Mouse (Mus musculus): ENCODE measurements at regions not wholly inside any gene's neighbourhood (a gene's known extent, or its start where the extent isn't known, plus 50 kb on each side); places are given as distances from the start of the nearest gene placed in this dataset.

- no peak for DNase-seq (ENCODE audit: extremely low spot score, low spot score)
Observed at GRCm38 (mm10) chr14:76868831-76869230, 167.7 kb upstream of the Ccdc122 start.

- DNase-seq (ENCODE audit: extremely low spot score, low spot score) = no peak
Observed at GRCm38 (mm10) chr14:76868131-76868530, 168.4 kb upstream of the Ccdc122 start.

DNA sequence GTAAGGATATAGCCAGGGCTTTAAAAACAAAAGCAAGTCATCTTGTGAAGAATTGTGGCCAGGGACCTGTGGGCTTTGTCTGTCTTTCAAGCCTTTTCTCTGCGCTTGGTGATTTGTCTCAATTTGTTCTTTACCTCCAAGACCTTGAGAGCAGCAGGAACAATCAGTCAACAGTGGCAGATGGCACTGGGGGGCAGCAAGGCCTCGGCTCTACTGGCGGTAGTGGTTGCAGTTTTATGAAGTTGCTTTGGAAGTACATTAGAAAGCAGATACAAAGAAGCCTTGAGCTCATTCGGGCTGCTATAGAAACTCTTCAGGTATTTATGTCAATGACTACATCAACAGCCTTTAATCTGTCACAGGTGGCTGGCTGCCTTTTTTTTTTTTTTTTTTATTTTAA, 171.9 kb upstream of the Ccdc122 start:
- DNase-seq (ENCODE audit: extremely low spot score, low spot score) = no peak

DNA sequence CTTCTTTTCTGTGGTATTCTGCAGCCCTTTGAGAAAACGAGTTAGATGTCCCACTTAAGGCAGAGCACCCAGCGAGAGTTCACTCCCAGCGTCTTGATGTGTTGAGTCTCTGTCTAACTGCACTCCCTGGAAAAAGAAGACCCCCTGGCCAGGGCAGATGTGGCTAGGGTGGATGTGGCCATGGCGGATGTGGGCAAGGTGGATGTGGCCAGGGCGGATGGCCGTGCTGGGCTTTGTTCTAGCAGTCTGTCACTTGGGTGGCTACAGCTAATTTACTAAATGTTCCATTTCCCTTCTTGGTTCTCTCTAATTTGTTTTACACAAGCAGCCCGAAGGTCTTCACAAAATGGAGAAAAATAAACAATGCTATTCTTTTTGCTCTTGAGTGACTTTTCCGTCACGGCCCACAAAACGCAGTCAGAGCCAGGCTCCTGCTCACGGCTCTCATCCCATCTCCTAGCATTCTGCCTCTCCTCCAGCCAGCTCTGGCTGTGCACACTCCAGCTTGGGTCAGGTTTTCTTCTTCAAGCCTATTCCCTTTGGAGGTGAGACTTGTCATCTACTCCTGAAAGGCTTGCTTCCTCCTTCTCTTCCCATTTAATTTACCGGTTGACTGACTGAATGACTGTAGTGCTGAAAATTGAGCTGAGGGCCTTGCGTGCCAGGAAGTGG, 173.4 kb upstream of the Ccdc122 start:
- no peak for DNase-seq (ENCODE audit: extremely low spot score, low spot score)

GRCm38 (mm10) chr14:76858396-76858795, 178.2 kb upstream of the Ccdc122 start:
- no peak for DNase-seq (ENCODE audit: extremely low spot score, low spot score)

GRCm38 (mm10) chr14:76857196-76857773, 179.3 kb upstream of the Ccdc122 start:
- no peak for DNase-seq (ENCODE audit: extremely low spot score, low spot score)

- no peak for DNase-seq (ENCODE audit: extremely low spot score, low spot score)
Observed at GRCm38 (mm10) chr14:76856591-76856990, 180.0 kb upstream of the Ccdc122 start.

DNA sequence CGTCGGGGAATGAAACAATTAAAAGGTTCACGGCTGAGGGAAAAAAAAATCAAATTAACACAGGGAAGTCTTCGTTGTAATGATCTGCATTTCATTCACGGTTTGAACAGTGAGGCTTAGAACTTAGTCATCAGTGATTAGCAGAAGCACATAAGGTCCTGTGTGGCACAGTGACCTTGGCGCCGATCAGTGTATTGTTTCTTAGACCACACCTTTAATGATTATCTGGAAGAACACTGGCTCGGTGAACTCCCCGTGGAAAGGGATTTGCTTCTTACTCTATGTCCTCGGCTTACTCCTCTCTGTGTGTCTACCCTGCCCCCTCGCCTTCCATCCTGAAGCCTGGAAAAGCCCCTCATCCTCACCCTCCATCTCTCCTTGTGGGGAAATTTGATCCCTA, 181.6 kb upstream of the Ccdc122 start:
- DNase-seq (ENCODE audit: extremely low spot score, low spot score) = no peak

DNA sequence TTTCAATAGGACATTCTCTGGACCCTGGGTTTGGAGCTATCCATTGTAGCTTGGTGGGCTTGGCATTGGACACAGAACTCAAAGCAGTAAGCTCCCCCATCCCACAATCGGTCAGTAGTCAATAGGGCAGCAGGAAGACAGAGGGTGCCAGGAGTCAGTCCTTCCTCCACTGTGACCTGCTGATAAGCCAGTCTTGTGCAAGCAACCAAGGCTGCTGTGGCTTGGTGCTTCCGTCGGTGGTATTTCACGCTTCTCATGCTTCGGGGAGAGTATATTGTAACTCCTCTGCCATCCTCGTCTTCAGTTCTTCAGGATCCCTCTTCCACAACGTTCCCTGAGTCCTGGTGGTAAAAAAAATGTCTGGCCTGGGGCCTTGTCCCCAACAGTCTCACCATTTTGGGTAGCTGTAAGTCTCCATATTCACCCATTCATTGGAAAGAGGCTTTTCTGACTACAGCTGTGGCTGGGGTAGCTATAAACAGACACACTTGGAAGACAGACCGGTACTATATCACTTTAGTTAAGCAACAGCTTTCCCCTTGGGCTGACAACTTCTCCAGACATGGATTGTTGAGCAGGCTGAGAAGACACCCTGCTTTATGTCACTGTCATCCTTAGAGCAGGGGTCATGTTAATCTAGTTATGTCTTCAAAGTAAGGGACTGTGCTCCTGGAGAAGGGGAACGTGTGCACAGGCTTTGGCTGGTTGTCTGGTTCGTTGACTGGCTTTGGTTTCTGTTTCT, 184.9 kb upstream of the Ccdc122 start:
- no peak for DNase-seq (ENCODE audit: extremely low spot score, low spot score)

- DNase-seq (ENCODE audit: extremely low spot score, low spot score) = no peak
Observed at GRCm38 (mm10) chr14:76850641-76851040, 185.9 kb upstream of the Ccdc122 start.

- no peak for DNase-seq (ENCODE audit: extremely low spot score, low spot score)
Observed at GRCm38 (mm10) chr14:76850051-76850450, 186.5 kb upstream of the Ccdc122 start.

DNA sequence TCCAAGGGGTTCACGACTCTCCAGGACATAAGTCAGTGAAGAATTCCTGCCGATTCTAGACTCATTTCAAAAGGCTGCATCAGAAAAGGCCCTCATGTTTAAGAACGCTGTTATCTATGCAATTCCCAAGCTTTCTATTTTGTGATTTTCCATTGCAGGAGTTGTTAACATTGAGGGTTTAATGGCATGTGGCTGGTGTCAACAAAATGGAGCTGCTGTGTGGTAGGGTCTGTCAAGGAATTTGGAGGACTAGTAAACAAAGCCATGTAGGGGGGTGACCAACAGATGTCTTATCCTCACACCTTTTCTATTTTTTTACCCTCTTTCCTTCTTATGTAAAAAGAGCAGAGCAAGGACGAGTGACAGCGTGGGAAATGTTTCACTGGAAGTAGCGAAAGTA, 186.9 kb upstream of the Ccdc122 start:
- DNase-seq (ENCODE audit: extremely low spot score, low spot score) = no peak

GRCm38 (mm10) chr14:76849071-76849470, 187.5 kb upstream of the Ccdc122 start:
- no peak for DNase-seq (ENCODE audit: extremely low spot score, low spot score)

GRCm38 (mm10) chr14:76845706-76846105, 190.9 kb upstream of the Ccdc122 start:
- DNase-seq (ENCODE audit: extremely low spot score, low spot score) = no peak

GRCm38 (mm10) chr14:76844717-76845116, 191.9 kb upstream of the Ccdc122 start:
- DNase-seq (ENCODE audit: extremely low spot score, low spot score) = no peak

DNA sequence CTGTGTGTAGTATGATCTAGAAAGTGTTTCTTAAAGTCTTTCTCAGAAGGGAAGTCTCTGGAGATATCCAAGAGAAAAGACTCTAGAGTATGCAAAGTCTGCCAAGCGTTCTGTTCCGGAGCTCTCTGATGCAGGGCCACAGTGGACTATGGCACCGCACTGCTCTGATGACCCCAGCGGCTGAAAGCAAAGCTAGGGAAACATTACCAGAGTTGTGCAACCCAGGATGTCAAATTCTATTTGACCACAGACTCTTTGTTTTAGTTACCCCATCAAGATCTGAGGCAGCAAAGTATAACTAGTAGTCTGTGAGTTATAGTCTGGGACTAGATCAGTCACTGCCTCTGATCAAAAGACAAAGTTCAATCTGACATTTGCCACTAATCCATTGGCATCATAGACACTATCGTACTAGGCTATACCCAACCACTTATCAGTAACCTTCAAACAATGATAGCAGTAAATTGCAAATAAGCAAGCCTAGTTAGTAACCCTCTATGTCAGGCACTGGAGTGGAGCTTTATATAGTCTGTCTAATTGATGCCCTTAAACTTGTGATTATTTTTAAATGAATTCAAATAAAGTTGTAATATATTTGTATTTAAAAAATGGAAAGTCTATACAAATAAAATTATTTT, 198.9 kb upstream of the Ccdc122 start:
- no peak for DNase-seq (ENCODE audit: extremely low spot score, low spot score)

- DNase-seq (ENCODE audit: extremely low spot score, low spot score) = no peak
Observed at GRCm38 (mm10) chr14:76836926-76837516, 199.6 kb upstream of the Ccdc122 start.

GRCm38 (mm10) chr14:76836271-76836670, 200.3 kb upstream of the Ccdc122 start:
- no peak for DNase-seq (ENCODE audit: extremely low spot score, low spot score)

DNA sequence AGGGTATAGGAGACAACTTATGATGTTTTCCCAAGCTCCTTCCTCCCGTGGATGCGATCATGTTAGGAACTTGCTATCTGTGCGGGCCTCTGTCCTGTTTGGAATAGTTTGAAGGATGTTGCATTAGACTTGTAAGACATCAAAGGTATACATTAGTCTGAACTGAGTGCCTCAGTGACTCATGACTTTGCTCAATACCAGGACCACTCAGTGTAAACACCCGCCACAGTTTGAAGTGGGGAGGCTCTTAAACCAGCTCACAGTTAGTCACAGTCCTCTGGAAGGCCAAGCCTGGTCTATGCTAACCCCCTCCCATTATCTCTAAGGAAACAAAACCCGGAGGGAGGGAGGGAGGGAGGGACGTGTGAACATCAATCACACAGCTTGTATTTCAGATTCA, 202.5 kb upstream of the Ccdc122 start:
- no peak for DNase-seq (ENCODE audit: extremely low spot score, low spot score)

DNA sequence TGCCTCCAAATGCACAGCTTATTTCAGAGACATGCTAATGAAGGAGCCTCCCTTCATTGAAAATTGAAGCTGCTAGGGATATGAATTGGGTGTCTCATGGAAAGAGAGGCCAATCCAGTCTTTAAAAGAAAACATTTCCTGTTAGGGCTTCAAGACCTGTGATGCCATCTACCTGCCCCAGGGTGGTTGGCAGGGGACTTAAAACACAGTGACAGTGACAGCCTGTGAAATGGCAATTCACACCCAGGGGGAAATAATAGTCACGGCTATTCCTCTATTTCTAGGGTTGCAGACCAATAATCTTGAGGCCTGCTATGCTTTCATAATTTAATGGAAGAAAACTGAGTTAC, 207.4 kb upstream of the Ccdc122 start:
- DNase-seq (ENCODE audit: extremely low spot score, low spot score) = no peak

DNA sequence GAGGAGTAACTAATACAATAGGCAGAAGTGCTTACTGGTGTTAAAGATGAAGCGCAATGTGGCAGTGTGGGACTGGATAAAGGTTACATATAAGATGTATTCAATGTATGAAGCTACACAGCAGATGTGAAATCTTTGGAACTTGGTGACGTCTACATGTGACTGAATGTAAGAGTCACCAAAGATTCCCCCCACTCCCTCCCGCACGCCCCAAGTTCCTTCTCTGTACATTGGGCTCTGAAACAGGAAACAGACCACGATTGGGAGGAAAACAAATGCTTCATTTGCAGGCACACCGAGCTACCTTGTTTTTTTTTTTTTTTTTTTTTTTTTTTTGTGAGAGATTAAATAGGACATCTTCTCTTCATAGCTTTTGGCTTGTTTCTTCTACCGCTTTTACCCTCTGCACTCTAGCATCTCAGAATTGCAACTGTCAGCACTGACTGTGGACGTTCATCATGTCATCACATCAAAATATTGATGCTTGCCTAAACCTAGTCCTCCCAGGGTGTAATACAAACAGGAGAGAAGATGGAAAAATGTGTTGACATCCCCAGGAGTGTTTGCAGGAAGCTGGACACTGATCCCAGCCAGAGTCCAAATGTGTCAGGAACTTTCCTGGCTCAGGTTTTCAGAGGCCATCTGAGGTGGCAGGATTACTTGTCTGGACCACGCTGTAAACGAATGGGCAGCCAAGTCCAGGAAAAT, 208.0 kb upstream of the Ccdc122 start:
- no peak for DNase-seq (ENCODE audit: extremely low spot score, low spot score)
